Mouse (Mus musculus) lung, embryonic 14.5 days (tissue): ENCODE results near the gene Fbxo42. TPM values are rescaled to one million over a fixed set of nuclear protein-coding genes. Genes with fewer than 3 reads are reported as not detected.
A peak's percentile ranks its signal among the peaks of the same experiment; 100 is the strongest.
"Not testable (repeated sequence)": the region's sequence is repeated elsewhere in the genome, so short reads cannot be mapped to it uniquely, and the experiment has no call there.

Experiments
- ATAC-seq: fragments of 200-750 bp; cut with Nextera tagmentation; 2 replicates; pipeline ENCODE4 v1.8.0; 2017; ENCODE audit warnings: mild to moderate bottlenecking, moderate TSS enrichment, moderate library complexity; ENCODE audit not compliant: insufficient read depth
- DNase-seq: peaks from one replicate; pipeline ENCODE4 v3.0.0-alpha.2; 2015
- H3K27ac ChIP-seq: fragments of 300-500 bp; sonication (generic); 2 replicates; pipeline ENCODE4 v1.5.1; 2014; ENCODE audit warnings: low read depth, mild to moderate bottlenecking, moderate library complexity
- H3K27me3 ChIP-seq: fragments of 300-500 bp; sonication (generic); 2 replicates; pipeline ENCODE4 v1.6.1; 2014; ENCODE audit warnings: low read length, control low read depth; ENCODE audit not compliant: insufficient read depth
- H3K36me3 ChIP-seq: fragments of 300-500 bp; sonication (generic); 2 replicates; pipeline ENCODE4 v1.6.1; 2014; ENCODE audit warnings: control low read depth; ENCODE audit not compliant: insufficient read depth
- H3K4me1 ChIP-seq: fragments of 300-500 bp; sonication (generic); 2 replicates; pipeline ENCODE4 v1.6.1; 2014; ENCODE audit warnings: antibody characterized with exemption, control low read depth; ENCODE audit not compliant: insufficient read depth
- H3K4me2 ChIP-seq: fragments of 300-500 bp; sonication (generic); 2 replicates; pipeline ENCODE4 v1.6.1; 2014; ENCODE audit warnings: mild to moderate bottlenecking
- H3K4me3 ChIP-seq: fragments of 300-500 bp; sonication (generic); 2 replicates; pipeline ENCODE4 v1.5.1; 2014; ENCODE audit warnings: low read depth, low read length
- H3K9ac ChIP-seq: fragments of 300-500 bp; sonication (generic); 2 replicates; pipeline ENCODE4 v1.6.1; 2014
- H3K9me3 ChIP-seq: fragments of 300-500 bp; sonication (generic); 2 replicates; pipeline ENCODE4 v1.6.1; 2016; ENCODE audit warnings: low read depth, low read length, control low read depth
- CTCF ChIP-seq: IDR thresholded peaks from 2 replicates; pipeline ENCODE4 v1.5.1; 2016; ENCODE audit warnings: antibody characterized with exemption, low read depth
- WGBS: fragments of 180-500 bp; shearing (Covaris S2); extraction: QIAGEN DNeasy Blood & Tissue Kit; methylation state at CpG from one replicate; pipeline ENCODE4 v1.1.7; 2014; 5-methylcytosine and 5-hydroxymethylcytosine counted together
- polyA plus RNA-seq: library from polyadenylated mRNA; unstranded; fragments of >200 nt; fragmentation: Nextera tagmentation; extraction: Ambion mirVana; gene quantifications from 2 replicates; pipeline ENCODE4 v1.2.1, GENCODE M21; 2014

The Fbxo42 gene
- polyA plus RNA-seq, 1 experiment from 2014 or later = 28.6 TPM

- H3K9ac ChIP-seq = no peak overlapping the region
These were observed 5.4 kb upstream of the Fbxo42 start for GRCm38 (mm10) chr4:141142285-141142811.

GRCm38 (mm10) chr4:141145124-141145523, 2.6 kb upstream of the Fbxo42 start:
- 86% methylated on average over 8 of the region's 16 CpGs for WGBS
- not testable (repeated sequence) for H3K9me3 ChIP-seq, DNase-seq, H3K9ac ChIP-seq, H3K4me3 ChIP-seq, H3K27me3 ChIP-seq, H3K36me3 ChIP-seq, ATAC-seq, H3K4me2 ChIP-seq, H3K27ac ChIP-seq
- H3K4me1 ChIP-seq = peaks cover 17% of the 10 kb centered on the region; the same call in 1 of the 2 replicates

More at GRCm38 (mm10) chr4:141142285-141142811, 5.4 kb upstream of the Fbxo42 start:
- Histone ChIP-seq H3K9me3 (no peaks in the 10 kb centered on the region), H3K4me3 (no peak overlapping the region), H3K4me1 (peaks cover 19% of the 10 kb centered on the region; the same call in 1 of the 2 replicates), H3K27ac (no peak overlapping the region), H3K4me2 (peak overlapping the region; percentile 40; the same call in 1 of the 2 replicates), H3K36me3 (no peaks in the 10 kb centered on the region), H3K27me3 (no peaks in the 10 kb centered on the region)
- TF ChIP-seq CTCF = peak; percentile 93
- WGBS = 24% methylated on average over 9 of the region's 9 CpGs
- peak; percentile 91 for DNase-seq
- no peak for ATAC-seq

- no peak for TF ChIP-seq CTCF
- Histone ChIP-seq H3K36me3 (no peaks in the 10 kb centered on the region), H3K4me1 (peaks cover 17% of the 10 kb centered on the region; the same call in 1 of the 2 replicates), H3K4me3 (no peak overlapping the region; the same call in 1 of the 2 replicates), H3K27ac (peak overlapping the region; percentile 95; the same call in 1 of the 2 replicates), H3K9me3 (no peaks in the 10 kb centered on the region), H3K4me2 (peak overlapping the region; percentile 83), H3K9ac (no peak overlapping the region), H3K27me3 (no peaks in the 10 kb centered on the region)
- ATAC-seq = no peak
- WGBS = 87% methylated on average over 6 of the region's 6 CpGs
- no peak for DNase-seq
These were observed 1.2 kb upstream of the Fbxo42 start for GRCm38 (mm10) chr4:141146491-141147033.

- H3K4me2 ChIP-seq = peak overlapping the region; percentile 83
- DNase-seq (peak; percentile 64), ATAC-seq (peak; percentile 80)
- no peaks in the 10 kb centered on the region for H3K27me3 ChIP-seq
- under 1% methylated on average over 64 of the region's 66 CpGs for WGBS
- H3K9me3 ChIP-seq = no peaks in the 10 kb centered on the region
- TF ChIP-seq CTCF = peak; percentile 25
- H3K4me3 ChIP-seq = peak overlapping the region; percentile 94
- H3K4me1 ChIP-seq = peaks cover 12% of the 10 kb centered on the region; the same call in 1 of the 2 replicates
- peak overlapping the region; percentile 97 for H3K9ac ChIP-seq
- H3K27ac ChIP-seq = peak overlapping the region; percentile 95
- H3K36me3 ChIP-seq = no peaks in the 10 kb centered on the region
These were observed 492 bp downstream of the Fbxo42 start for GRCm38 (mm10) chr4:141148009-141148801.

- H3K27me3 ChIP-seq = no peaks in the 10 kb centered on the region
- ATAC-seq (no peak), DNase-seq (no peak)
- peaks cover 12% of the 10 kb centered on the region; the same call in 1 of the 2 replicates for H3K4me1 ChIP-seq
- H3K4me3 ChIP-seq = peak overlapping the region; percentile 94
- 22% methylated on average over 7 of the region's 7 CpGs for WGBS
- H3K36me3 ChIP-seq = no peaks in the 10 kb centered on the region
- H3K4me2 ChIP-seq = peak overlapping the region; percentile 83
- no peak overlapping the region for H3K27ac ChIP-seq
- TF ChIP-seq CTCF = no peak
- peak overlapping the region; percentile 97 for H3K9ac ChIP-seq
- no peaks in the 10 kb centered on the region for H3K9me3 ChIP-seq
These were observed 1.4 kb downstream of the Fbxo42 start for GRCm38 (mm10) chr4:141149116-141149515.

GRCm38 (mm10) chr4:141157485-141157884, 9.8 kb downstream of the Fbxo42 start:
- H3K4me2 ChIP-seq = no peak overlapping the region
- DNase-seq = no peak
- no peak overlapping the region for H3K4me3 ChIP-seq
- H3K9me3 ChIP-seq = no peaks in the 10 kb centered on the region
- H3K4me1 ChIP-seq = no peaks in the 10 kb centered on the region
- H3K9ac ChIP-seq = no peak overlapping the region
- no peak overlapping the region for H3K27ac ChIP-seq
- no peak for ATAC-seq
- H3K27me3 ChIP-seq = no peaks in the 10 kb centered on the region
- H3K36me3 ChIP-seq = no peaks in the 10 kb centered on the region
- WGBS = 67% methylated on average over 4 of the region's 4 CpGs
- no peak for TF ChIP-seq CTCF

- H3K4me3 ChIP-seq = no peak overlapping the region
- H3K27me3 ChIP-seq = no peaks in the 10 kb centered on the region
- no peak for DNase-seq
- no peaks in the 10 kb centered on the region for H3K9me3 ChIP-seq
- H3K27ac ChIP-seq = no peak overlapping the region
- 86% methylated on average over 2 of the region's 2 CpGs for WGBS
- H3K9ac ChIP-seq = no peak overlapping the region
- H3K36me3 ChIP-seq = no peaks in the 10 kb centered on the region
- ATAC-seq = no peak
- H3K4me1 ChIP-seq = no peaks in the 10 kb centered on the region
- H3K4me2 ChIP-seq = no peak overlapping the region
- TF ChIP-seq CTCF = no peak
These were observed 10.9 kb downstream of the Fbxo42 start for GRCm38 (mm10) chr4:141158609-141159008.
